Mouse (Mus musculus) spleen, adult 2 months (tissue): ENCODE measurements at regions not wholly inside any gene's neighbourhood (a gene's known extent, or its start where the extent isn't known, plus 50 kb on each side); places are given as distances from the start of the nearest gene placed in this dataset.

ENCODE experiments used
- DNase-seq, 2 experiments: peaks; one replicate each; pipeline versions ENCODE4 v3.0.0 to v3.0.0-alpha.2; 2012 to 2021; ENCODE audit warnings: low spot score in 2 of 2, low read depth in 1 of 2
- H3K27ac ChIP-seq: fragments of 200-500 bp; 2 replicates; pipeline ENCODE4 v1.5.1; 2012; ENCODE audit warnings: low read length, inconsistent platforms; ENCODE audit not compliant: insufficient read depth
- H3K27me3 ChIP-seq: fragments of 200-500 bp; 2 replicates; pipeline ENCODE4 v1.6.1; 2012; ENCODE audit warnings: mild to moderate bottlenecking, moderate library complexity, low read length, inconsistent platforms; ENCODE audit not compliant: control insufficient read depth, insufficient read depth
- H3K36me3 ChIP-seq: fragments of 200-500 bp; 2 replicates; pipeline ENCODE4 v1.6.1; 2012; ENCODE audit warnings: mild to moderate bottlenecking, low read length, inconsistent platforms; ENCODE audit not compliant: control insufficient read depth, insufficient read depth
- H3K4me1 ChIP-seq: fragments of 200-500 bp; 2 replicates; pipeline ENCODE4 v1.6.1; 2011; ENCODE audit warnings: inconsistent platforms; ENCODE audit not compliant: control insufficient read depth, insufficient read depth, insufficient read length
- H3K4me3 ChIP-seq: fragments of 200-500 bp; 2 replicates; pipeline ENCODE4 v1.5.1; 2011; ENCODE audit warnings: mild to moderate bottlenecking, inconsistent platforms; ENCODE audit not compliant: insufficient read depth, insufficient read length; ENCODE audit errors: extremely low read depth
- CTCF ChIP-seq: fragments of 200-500 bp; IDR thresholded peaks from 2 replicates; pipeline ENCODE4 v1.5.1; 2011; ENCODE audit warnings: mild to moderate bottlenecking, inconsistent platforms; ENCODE audit not compliant: insufficient read depth, insufficient read length, insufficient replicate concordance; ENCODE audit errors: extremely low read depth
- POLR2A ChIP-seq: fragments of 200-500 bp; IDR thresholded peaks from 2 replicates; pipeline ENCODE4 v1.6.1; 2011; ENCODE audit warnings: low read depth, low read length, inconsistent platforms
- WGBS: fragments of 180-500 bp; shearing (Covaris S2); methylation state at CpG from one replicate; pipeline ENCODE4 v1.1.7; 2018; 5-methylcytosine and 5-hydroxymethylcytosine counted together

GRCm38 (mm10) chr3:102364326-102364935 lies 105.3 kb upstream of the Ngf start:
- Histone ChIP-seq H3K27ac (no peak overlapping the region), H3K4me3 (no peak overlapping the region), H3K27me3 (no peaks in the 10 kb centered on the region), H3K4me1 (no peaks in the 10 kb centered on the region), H3K36me3 (no peaks in the 10 kb centered on the region)
- 78% methylated on average over 5 of the region's 5 CpGs for WGBS
- DNase-seq = no peak
- TF ChIP-seq CTCF (no peak), POLR2A (no peak)

- WGBS = 74% methylated on average over 9 of the region's 9 CpGs
- no peak overlapping the region for H3K27ac ChIP-seq
- no peak overlapping the region for H3K4me3 ChIP-seq
- no peaks in the 10 kb centered on the region for H3K27me3 ChIP-seq
- TF ChIP-seq POLR2A = no peak
- TF ChIP-seq CTCF = no peak
- no peak for DNase-seq
- H3K4me1 ChIP-seq = no peaks in the 10 kb centered on the region
- H3K36me3 ChIP-seq = no peaks in the 10 kb centered on the region
Measured at GRCm38 (mm10) chr3:102360732-102361280, 108.9 kb upstream of the Ngf start.

GRCm38 (mm10) chr3:102358801-102359200 lies 110.9 kb upstream of the Ngf start:
- no peak for DNase-seq
- H3K36me3 ChIP-seq = no peaks in the 10 kb centered on the region
- TF ChIP-seq CTCF = no peak
- TF ChIP-seq POLR2A = no peak
- 89% methylated on average over 4 of the region's 4 CpGs for WGBS
- no peak overlapping the region for H3K27ac ChIP-seq
- no peaks in the 10 kb centered on the region for H3K4me1 ChIP-seq
- H3K27me3 ChIP-seq = no peaks in the 10 kb centered on the region
- no peak overlapping the region for H3K4me3 ChIP-seq

- TF ChIP-seq POLR2A (no peak), CTCF (no peak)
- Histone ChIP-seq H3K36me3 (no peaks in the 10 kb centered on the region), H3K27ac (no peak overlapping the region), H3K4me1 (no peaks in the 10 kb centered on the region), H3K4me3 (no peak overlapping the region), H3K27me3 (no peaks in the 10 kb centered on the region)
- no peak for DNase-seq
- WGBS = 83% methylated on average over 7 of the region's 7 CpGs
Measured at GRCm38 (mm10) chr3:102357062-102357610, 112.6 kb upstream of the Ngf start.

GRCm38 (mm10) chr3:102355352-102355751 lies 114.4 kb upstream of the Ngf start:
- no peak overlapping the region for H3K27ac ChIP-seq
- no peaks in the 10 kb centered on the region for H3K4me1 ChIP-seq
- H3K27me3 ChIP-seq = no peaks in the 10 kb centered on the region
- no peak for DNase-seq
- H3K36me3 ChIP-seq = no peaks in the 10 kb centered on the region
- TF ChIP-seq POLR2A (no peak), CTCF (no peak)
- WGBS = 86% methylated on average over 2 of the region's 2 CpGs
- no peak overlapping the region for H3K4me3 ChIP-seq

GRCm38 (mm10) chr3:102354771-102355170 lies 114.9 kb upstream of the Ngf start:
- DNase-seq = no peak
- no peak for TF ChIP-seq CTCF
- no peak for TF ChIP-seq POLR2A
- Histone ChIP-seq H3K4me1 (no peaks in the 10 kb centered on the region), H3K4me3 (no peak overlapping the region), H3K27ac (no peak overlapping the region), H3K36me3 (no peaks in the 10 kb centered on the region), H3K27me3 (no peaks in the 10 kb centered on the region)
- WGBS = 76% methylated on average over 2 of the region's 2 CpGs

GRCm38 (mm10) chr3:102353277-102353900 lies 116.3 kb upstream of the Ngf start:
- TF ChIP-seq CTCF = no peak
- TF ChIP-seq POLR2A = no peak
- 86% methylated on average over 6 of the region's 6 CpGs for WGBS
- Histone ChIP-seq H3K27me3 (no peaks in the 10 kb centered on the region), H3K4me3 (no peak overlapping the region), H3K27ac (no peak overlapping the region), H3K36me3 (no peaks in the 10 kb centered on the region), H3K4me1 (no peaks in the 10 kb centered on the region)
- DNase-seq = no peak
